Mouse (Mus musculus) MEL (cell line): Measurements from ENCODE around the gene Scaper.

Source experiments
- CHD2 ChIP-seq: IDR thresholded peaks from 2 replicates; pipeline ENCODE4 v1.6.1; 2011; ENCODE audit warnings: low read length, improper control_type of control experiment
- CTCF ChIP-seq, 3 experiments: IDR thresholded peaks in 2 of 3; conservative IDR thresholded peaks in 1 of 3; 2 replicates each; pipeline ENCODE4 v1.5.1; 2011 to 2012; ENCODE audit warnings: low read length in 3 of 3, low read depth in 2 of 3, mild to moderate bottlenecking in 2 of 3, improper control_type of control experiment in 1 of 3, inconsistent platforms in 1 of 3, mixed read lengths in 1 of 3, moderate library complexity in 1 of 3; ENCODE audit not compliant: control insufficient read depth in 1 of 3, insufficient read depth in 1 of 3, poor library complexity in 1 of 3, severe bottlenecking in 1 of 3
- E2F4 ChIP-seq: IDR thresholded peaks from 2 replicates; pipeline ENCODE4 v1.6.1; 2011; ENCODE audit warnings: low read depth, low read length, improper control_type of control experiment, borderline replicate concordance
- KAT2A ChIP-seq: conservative IDR thresholded peaks from 2 replicates; pipeline ENCODE4 v1.6.1; 2012; ENCODE audit warnings: low read depth, low read length, improper control_type of control experiment, inconsistent platforms
- MEF2A ChIP-seq: IDR thresholded peaks from 2 replicates; pipeline ENCODE4 v1.6.1; 2014; ENCODE audit warnings: low read depth, mild to moderate bottlenecking, inconsistent platforms, low read length, improper control_type of control experiment; ENCODE audit not compliant: poor library complexity, insufficient replicate concordance, severe bottlenecking; ENCODE audit errors: extremely low read depth
- MYB ChIP-seq: IDR thresholded peaks from 2 replicates; pipeline ENCODE4 v1.6.1; 2011; ENCODE audit warnings: mild to moderate bottlenecking, low read depth, low read length, improper control_type of control experiment
- NRF1 ChIP-seq: IDR thresholded peaks from 2 replicates; pipeline ENCODE4 v1.6.1; 2014; ENCODE audit warnings: low read depth, mild to moderate bottlenecking, inconsistent platforms, low read length, improper control_type of control experiment, moderate library complexity; ENCODE audit not compliant: poor library complexity, insufficient read depth, severe bottlenecking
- POLR2A ChIP-seq, 2 experiments: IDR thresholded peaks; 2 replicates each; pipeline ENCODE4 v1.6.1; 2011 to 2012; ENCODE audit warnings: low read length in 2 of 2, mild to moderate bottlenecking in 2 of 2, control low read depth in 1 of 2, improper control_type of control experiment in 1 of 2, low read depth in 1 of 2, moderate library complexity in 1 of 2; ENCODE audit not compliant: control insufficient read depth in 1 of 2, insufficient read depth in 1 of 2, poor library complexity in 1 of 2
- RCOR1 ChIP-seq: IDR thresholded peaks from 2 replicates; pipeline ENCODE4 v1.6.1; 2012; ENCODE audit warnings: low read depth, mild to moderate bottlenecking, inconsistent platforms, low read length, improper control_type of control experiment
- TAL1 ChIP-seq: IDR thresholded peaks from 2 replicates; pipeline ENCODE4 v1.6.1; 2012; ENCODE audit warnings: mild to moderate bottlenecking, inconsistent platforms, low read length, moderate library complexity, mixed read lengths
- ZC3H11A ChIP-seq: IDR thresholded peaks from 2 replicates; pipeline ENCODE4 v1.6.1; 2012; ENCODE audit warnings: low read depth, mild to moderate bottlenecking, inconsistent platforms, low read length, improper control_type of control experiment
- ZKSCAN1 ChIP-seq: IDR thresholded peaks from 2 replicates; pipeline ENCODE4 v1.6.1; 2012; ENCODE audit warnings: low read depth, mild to moderate bottlenecking, inconsistent platforms, low read length, improper control_type of control experiment, moderate library complexity
- ZNF384 ChIP-seq: IDR thresholded peaks from 2 replicates; pipeline ENCODE4 v1.6.1; 2012; ENCODE audit warnings: low read depth, mild to moderate bottlenecking, inconsistent platforms, low read length, improper control_type of control experiment

DNA sequence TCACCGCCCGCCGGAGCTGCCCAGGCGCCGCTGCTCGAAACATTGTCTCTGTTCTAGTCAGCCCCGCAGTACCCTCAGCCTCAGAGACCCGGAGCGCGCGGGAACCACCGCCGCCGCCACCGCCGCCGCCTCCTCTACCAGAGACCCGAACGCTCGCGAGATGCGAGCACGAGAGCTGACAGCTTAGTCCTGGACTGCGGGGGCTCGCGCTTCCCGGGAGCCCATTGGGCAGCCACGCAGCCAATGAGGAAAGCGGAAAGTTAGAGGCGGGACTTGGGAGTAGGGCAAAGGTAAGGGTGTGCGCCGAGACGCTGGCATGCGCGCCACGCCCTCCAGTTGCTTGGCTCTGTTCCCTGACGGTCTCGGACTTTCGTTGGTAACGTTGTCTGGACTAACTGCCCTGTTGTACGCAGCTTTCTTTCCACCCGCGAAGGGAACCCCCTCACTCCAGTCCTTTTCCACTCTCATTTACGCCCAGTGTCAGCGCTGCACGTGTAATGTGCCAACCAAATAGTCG is 425.8 kb downstream of the Scaper start, which contains the start of gene Etfa:
- TF ChIP-seq POLR2A (IDR thresholded peaks at IDR 0.05; ENCODE audit: control insufficient read depth in 1 of 2, insufficient read depth in 1 of 2, low read depth in 1 of 2, low read length in 2 of 2, poor library complexity in 1 of 2) = peak; percentile 72 to 85; a peak in 3 of 4 replicates
- TF ChIP-seq CTCF (IDR thresholded peaks at IDR 0.05 in 2 of 3, conservative IDR thresholded peaks at IDR 0.05 in 1 of 3; ENCODE audit: control insufficient read depth in 1 of 3, insufficient read depth in 1 of 3, low read depth in 2 of 3, low read length in 3 of 3, poor library complexity in 1 of 3, severe bottlenecking in 1 of 3) = no peak
- TF ChIP-seq ZC3H11A = no peak
- TF ChIP-seq E2F4 = no peak
- TF ChIP-seq RCOR1 = no peak
- no peak for TF ChIP-seq ZNF384
- no peak for TF ChIP-seq TAL1
- peak; percentile 92 for TF ChIP-seq CHD2
- no peak for TF ChIP-seq MEF2A
- 0 out of 2 replicates have a peak, but pooled peaks have one; percentile 9 for TF ChIP-seq MYB
- peak; percentile 64 for TF ChIP-seq NRF1
- TF ChIP-seq ZKSCAN1 = no peak
- no peak; the same call in 1 of the 2 replicates for TF ChIP-seq KAT2A
